13 mouse cellular contexts compared by ENCODE assay signal in genomic region chr5:72182804-72183203, GRCm38 (mm10). TPM values are rescaled to one million over a fixed set of nuclear protein-coding genes. Genes with fewer than 3 reads are reported as not detected.
DNase-seq lines count a peak whose midpoint lies in the region; ATAC-seq and TF ChIP-seq lines count a peak whose summit lies in the region.
"Had no signal": no experiment of that assay in that cellular context is flagged by ENCODE, and none has a peak within 500 bp of the region (broad histone marks: within the 10 kb centered on the region; RNA-seq: fewer than 3 reads in every experiment).

No protein-coding gene starts in this region.

- H3K27me3 ChIP-seq in spleen, adult 2 months (ENCODE audit: control insufficient read depth, insufficient read depth, low read length), result no peaks in the 10 kb centered on the region
- 0 out of 2 replicates have a peak, but pooled peaks cover 4% of the 10 kb centered on the region for H3K27me3 ChIP-seq in midbrain, embryonic 10.5 days (ENCODE audit: low read depth, poor library complexity, severe bottlenecking)
- H3K27me3 ChIP-seq: forebrain, embryonic 13.5 days; hindbrain, embryonic 12.5 days; Patski; stomach, embryonic 15.5 days had no signal

- peak; percentile 71 for ATAC-seq in granulocyte monocyte progenitor cell, adult 5-6 weeks (replicated peaks; ENCODE audit: poor library complexity, severe bottlenecking)
- ATAC-seq: forebrain, embryonic 13.5 days; Patski had no signal

- H3K36me3 ChIP-seq in spleen, adult 2 months (ENCODE audit: control insufficient read depth, insufficient read depth, low read length), result no peaks in the 10 kb centered on the region
- H3K36me3 ChIP-seq in midbrain, embryonic 10.5 days, result no peaks in the 10 kb centered on the region
- H3K36me3 ChIP-seq: hindbrain, embryonic 12.5 days; stomach, embryonic 15.5 days had no signal

- 37% methylated on average over 4 of the region's 4 CpGs for WGBS in spleen, adult 2 months
- WGBS in midbrain, embryonic 10.5 days, result 89% methylated on average over 4 of the region's 4 CpGs

- peak overlapping the region; percentile 93 for H3K27ac ChIP-seq in spleen, adult 2 months (ENCODE audit: insufficient read depth, low read length)
- H3K27ac ChIP-seq in midbrain, embryonic 10.5 days (replicated peaks), result no peak overlapping the region
- H3K27ac ChIP-seq: forebrain, embryonic 13.5 days; hindbrain, embryonic 12.5 days; stomach, embryonic 15.5 days had no signal

- H3K4me3 ChIP-seq in spleen, adult 2 months (ENCODE audit: extremely low read depth, insufficient read depth, insufficient read length), result peak overlapping the region; percentile 45; the same call in 1 of the 2 replicates
- no peak overlapping the region for H3K4me3 ChIP-seq in midbrain, embryonic 10.5 days
- H3K4me3 ChIP-seq: forebrain, embryonic 13.5 days; hindbrain, embryonic 12.5 days; stomach, embryonic 15.5 days had no signal

- peak in 1 of 2 experiments; percentile 69 for DNase-seq in spleen, adult 2 months (ENCODE audit: low read depth in 1 of 2, low spot score in 2 of 2)
- no peak for DNase-seq in spleen, postnatal 14 days (ENCODE audit: low spot score in 2 of 2)
- peak; percentile 51 for DNase-seq in lung, postnatal 14 days
- DNase-seq in thymus, postnatal 25 days, result peak; percentile 41
- DNase-seq in ovary, postnatal 14 days (ENCODE audit: low spot score), result no peak
- no peak for DNase-seq in midbrain, embryonic 10.5 days (ENCODE audit: low spot score)
- DNase-seq in left cerebral cortex, adult 9 months (ENCODE audit: low spot score in 2 of 2), result no peak
- DNase-seq: cerebellum, adult 2 months had no signal

- peak; percentile 4; the same call in 1 of the 2 replicates for TF ChIP-seq POLR2A in spleen, adult 2 months (IDR thresholded peaks at IDR 0.05; ENCODE audit: low read depth, low read length)

- H3K9me3 ChIP-seq in midbrain, embryonic 10.5 days (replicated peaks), result no peaks in the 10 kb centered on the region
- H3K9me3 ChIP-seq: forebrain, embryonic 13.5 days; hindbrain, embryonic 12.5 days; stomach, embryonic 15.5 days had no signal

- TF ChIP-seq CTCF in spleen, adult 2 months (IDR thresholded peaks at IDR 0.05; ENCODE audit: extremely low read depth, insufficient read depth, insufficient read length, insufficient replicate concordance), result no peak

- H3K4me1 ChIP-seq in spleen, adult 2 months (ENCODE audit: control insufficient read depth, insufficient read depth, insufficient read length), result peaks cover 22% of the 10 kb centered on the region; the same call in 1 of the 2 replicates
- H3K4me1 ChIP-seq in midbrain, embryonic 10.5 days, result peaks cover 9% of the 10 kb centered on the region
- H3K4me1 ChIP-seq: forebrain, embryonic 13.5 days; hindbrain, embryonic 12.5 days; stomach, embryonic 15.5 days had no signal

RNA-seq across cellular contexts. Expression of gene Commd8, which starts 14.8 kb away (rescaled TPM):
- polyA plus RNA-seq in spleen, adult 2 months (2012; rRNA removed), result 4.4 and 5.2 TPM in 2 replicates
- 82.1 and 102 TPM in 2 replicates for total RNA-seq in granulocyte monocyte progenitor cell, adult 5-6 weeks (2014; fragmentation: Nextera tagmentation)
- total RNA-seq in granulocyte monocyte progenitor cell, adult 5-6 weeks (2017), result 69.2 and 82.3 TPM in 2 replicates
- polyA plus RNA-seq in midbrain, embryonic 10.5 days (2016; fragmentation: Nextera tagmentation; extraction: Ambion mirVana), result 155 and 165 TPM in 2 replicates

Comparison
In these comparisons a context has a peak if more than half of its experiments do, and no peak if none do; other contexts are left out.
1. DNase-seq: peak in lung, postnatal 14 days (single experiment) and thymus, postnatal 25 days (single experiment); none in spleen, postnatal 14 days (0 of 2), ovary, postnatal 14 days (single experiment), midbrain, embryonic 10.5 days (single experiment) and left cerebral cortex, adult 9 months (0 of 2).
2. RNA of gene Commd8, which starts 14.8 kb away (polyA plus RNA-seq): 155 to 165 TPM in midbrain, embryonic 10.5 days; 4.4 to 5.2 TPM in spleen, adult 2 months; every median in the first group is over 10 times any median in the second.